Mouse (Mus musculus) testis, adult 2 months (tissue): Measurements from ENCODE around the gene Scyl1. TPM values are rescaled to one million over a fixed set of nuclear protein-coding genes. Genes with fewer than 3 reads are reported as not detected.

Experiments
- H3K27ac ChIP-seq: fragments of 200-500 bp; 2 replicates; pipeline ENCODE4 v1.5.1; 2012; ENCODE audit warnings: low read depth, low read length; ENCODE audit not compliant: control insufficient read depth, insufficient read depth
- H3K27me3 ChIP-seq: fragments of 200-500 bp; 2 replicates; pipeline ENCODE4 v1.6.1; 2012; ENCODE audit warnings: mild to moderate bottlenecking, low read length, moderate library complexity; ENCODE audit not compliant: control insufficient read depth, insufficient read depth
- H3K36me3 ChIP-seq: fragments of 200-500 bp; 2 replicates; pipeline ENCODE4 v1.6.1; 2012; ENCODE audit warnings: mild to moderate bottlenecking, low read length; ENCODE audit not compliant: control insufficient read depth, insufficient read depth
- H3K4me1 ChIP-seq: fragments of 200-500 bp; 2 replicates; pipeline ENCODE4 v1.6.1; 2012; ENCODE audit warnings: low read length; ENCODE audit not compliant: control insufficient read depth, insufficient read depth
- H3K4me3 ChIP-seq: fragments of 200-500 bp; 2 replicates; pipeline ENCODE4 v1.5.1; 2012; ENCODE audit warnings: low read depth, mild to moderate bottlenecking, low read length, moderate library complexity, mixed read lengths; ENCODE audit not compliant: control insufficient read depth
- CTCF ChIP-seq: fragments of 200-500 bp; IDR thresholded peaks from 2 replicates; pipeline ENCODE4 v1.5.1; 2012; ENCODE audit warnings: low read depth, mild to moderate bottlenecking, inconsistent platforms, low read length, moderate library complexity; ENCODE audit not compliant: control insufficient read depth, insufficient read depth, insufficient replicate concordance
- POLR2A ChIP-seq: fragments of 200-500 bp; IDR thresholded peaks from 2 replicates; pipeline ENCODE4 v1.6.1; 2012; ENCODE audit warnings: low read depth, mild to moderate bottlenecking, inconsistent platforms, low read length, moderate library complexity; ENCODE audit not compliant: control insufficient read depth
- polyA plus RNA-seq: library from polyadenylated mRNA; depleted of rRNA; stranded (reverse); fragments of >200 nt; gene quantifications from 2 replicates; pipeline ENCODE4 v1.2.3, GENCODE M21; 2012

Gene Scyl1
- polyA plus RNA-seq, 1 experiment = 43.1 TPM

DNA sequence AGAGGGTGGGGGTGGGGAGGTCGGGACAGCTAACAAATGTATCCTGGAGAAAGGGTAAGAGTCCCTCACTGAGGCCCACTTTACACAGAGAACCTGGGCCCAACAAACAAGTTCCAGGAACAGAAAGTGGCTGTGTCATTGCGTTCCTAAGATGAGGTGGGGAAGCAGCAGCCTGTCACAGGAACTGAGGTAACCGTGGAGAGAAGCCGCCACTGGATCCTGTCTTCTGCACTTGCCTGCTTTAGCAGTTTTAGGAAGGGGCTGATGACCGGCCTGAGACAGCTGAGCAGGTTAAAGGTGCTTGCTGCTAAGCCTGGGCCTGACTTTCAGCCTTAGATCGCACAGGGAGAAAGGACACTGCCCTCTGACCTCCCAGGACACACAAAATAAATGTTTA, 35.6 kb upstream of the Scyl1 start:
- Histone ChIP-seq H3K27me3 (no peaks in the 10 kb centered on the region), H3K4me1 (peaks cover 38% of the 10 kb centered on the region), H3K27ac (peak overlapping the region; percentile 67), H3K36me3 (no peaks in the 10 kb centered on the region), H3K4me3 (no peak overlapping the region)
- no peak for TF ChIP-seq CTCF
- no peak for TF ChIP-seq POLR2A

GRCm38 (mm10) chr19:5806051-5806808, 35.0 kb upstream of the Scyl1 start:
- TF ChIP-seq POLR2A = no peak
- no peak for TF ChIP-seq CTCF

DNA sequence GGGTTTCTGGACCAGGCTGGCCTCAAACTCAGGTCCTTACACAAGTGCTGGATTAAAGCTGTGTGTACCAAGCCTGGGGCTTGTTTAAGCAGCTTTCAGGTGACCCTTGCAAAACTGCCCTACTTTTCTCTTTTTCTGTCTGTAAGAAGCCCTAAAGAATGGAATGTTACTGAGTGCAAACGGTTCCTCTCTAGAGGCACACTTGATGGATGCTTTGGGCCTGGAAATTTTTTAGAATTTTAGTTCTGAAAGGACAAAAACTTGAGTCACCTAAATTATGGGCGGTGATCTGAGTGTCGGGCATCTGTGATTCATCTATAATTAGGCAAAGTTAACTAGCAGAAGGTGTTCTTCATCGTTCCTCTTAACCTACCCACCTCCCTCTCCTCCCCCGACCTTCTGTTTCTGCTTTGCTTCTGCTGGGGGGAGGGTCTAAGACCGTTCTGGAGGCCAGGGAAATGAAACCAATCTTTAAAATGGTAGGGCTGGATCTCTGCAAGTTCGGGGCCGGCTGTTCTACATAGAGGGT, 33.2 kb upstream of the Scyl1 start:
- Histone ChIP-seq H3K27ac (peak overlapping the region; percentile 100), H3K27me3 (no peaks in the 10 kb centered on the region), H3K36me3 (peaks cover 4% of the 10 kb centered on the region), H3K4me3 (peak overlapping the region; percentile 100), H3K4me1 (peaks cover 23% of the 10 kb centered on the region)
- TF ChIP-seq POLR2A (no peak), CTCF (no peak)

More at GRCm38 (mm10) chr19:5806051-5806808, 35.0 kb upstream of the Scyl1 start:
- H3K27me3 ChIP-seq = no peaks in the 10 kb centered on the region
- no peaks in the 10 kb centered on the region for H3K36me3 ChIP-seq
- H3K4me1 ChIP-seq = peaks cover 33% of the 10 kb centered on the region
- peak overlapping the region; percentile 91 for H3K27ac ChIP-seq
- no peak overlapping the region; the same call in 1 of the 2 replicates for H3K4me3 ChIP-seq

- peaks cover 23% of the 10 kb centered on the region for H3K4me1 ChIP-seq
- H3K4me3 ChIP-seq = peak overlapping the region; percentile 100
- H3K27ac ChIP-seq = peak overlapping the region; percentile 100
- peaks cover 4% of the 10 kb centered on the region for H3K36me3 ChIP-seq
- TF ChIP-seq CTCF (no peak), POLR2A (no peak)
- no peaks in the 10 kb centered on the region for H3K27me3 ChIP-seq
Measured at GRCm38 (mm10) chr19:5803881-5804279, 32.7 kb upstream of the Scyl1 start.

GRCm38 (mm10) chr19:5803041-5803880, 32.0 kb upstream of the Scyl1 start:
- Histone ChIP-seq H3K27ac (peak overlapping the region; percentile 100), H3K36me3 (peaks cover 6% of the 10 kb centered on the region), H3K4me1 (peaks cover 23% of the 10 kb centered on the region), H3K27me3 (no peaks in the 10 kb centered on the region), H3K4me3 (peak overlapping the region; percentile 100)
- peak; percentile 85 for TF ChIP-seq POLR2A
- 0 out of 2 replicates have a peak, but pooled peaks have one; percentile 8 for TF ChIP-seq CTCF

GRCm38 (mm10) chr19:5802787-5803040, 31.5 kb upstream of the Scyl1 start:
- Histone ChIP-seq H3K36me3 (peaks cover 8% of the 10 kb centered on the region), H3K4me1 (peaks cover 23% of the 10 kb centered on the region), H3K27ac (peak overlapping the region; percentile 100), H3K4me3 (peak overlapping the region; percentile 100), H3K27me3 (no peaks in the 10 kb centered on the region)
- TF ChIP-seq POLR2A = no peak
- TF ChIP-seq CTCF = no peak
